Mouse (Mus musculus) midbrain, postnatal 0 days (tissue): ENCODE measurements at regions not wholly inside any gene's neighbourhood (a gene's known extent, or its start where the extent isn't known, plus 50 kb on each side); places are given as distances from the start of the nearest gene placed in this dataset.

Source experiments
- ATAC-seq: fragments of 200-750 bp; cut with Nextera tagmentation; 2 replicates; pipeline ENCODE4 v1.8.0; 2017; ENCODE audit warnings: moderate number of reproducible peaks, mild to moderate bottlenecking, moderate TSS enrichment, moderate library complexity; ENCODE audit not compliant: low FRiP score
- DNase-seq: peaks from one replicate; pipeline ENCODE4 v3.0.0-alpha.2; 2015; ENCODE audit warnings: low spot score
- H3K27ac ChIP-seq: fragments of 300-500 bp; sonication (generic); 2 replicates; pipeline ENCODE4 v1.5.1; 2014; ENCODE audit warnings: low read depth, mild to moderate bottlenecking, low read length, mixed read lengths
- H3K27me3 ChIP-seq: fragments of 300-500 bp; sonication (generic); 2 replicates; pipeline ENCODE4 v1.6.1; 2014; ENCODE audit warnings: low read length, control low read depth, mixed read lengths; ENCODE audit not compliant: insufficient read depth
- H3K36me3 ChIP-seq: fragments of 300-500 bp; sonication (generic); 2 replicates; pipeline ENCODE4 v1.6.1; 2014; ENCODE audit warnings: low read length, control low read depth, mixed read lengths; ENCODE audit not compliant: insufficient read depth
- H3K4me1 ChIP-seq: fragments of 300-500 bp; sonication (generic); 2 replicates; pipeline ENCODE4 v1.6.1; 2014; ENCODE audit warnings: mild to moderate bottlenecking, control low read depth, antibody characterized with exemption, low read length, mixed read lengths; ENCODE audit not compliant: insufficient read depth
- H3K4me2 ChIP-seq: fragments of 300-500 bp; sonication (generic); 2 replicates; pipeline ENCODE4 v1.6.1; 2014; ENCODE audit warnings: low read depth, mild to moderate bottlenecking, low read length, mixed read lengths; ENCODE audit not compliant: poor library complexity, severe bottlenecking
- H3K4me3 ChIP-seq: fragments of 300-500 bp; sonication (generic); 2 replicates; pipeline ENCODE4 v1.5.1; 2014; ENCODE audit warnings: low read depth, mild to moderate bottlenecking, low read length, moderate library complexity
- H3K9ac ChIP-seq: fragments of 300-500 bp; sonication (generic); replicated peaks from 2 replicates; pipeline ENCODE4 v1.6.1; 2014; ENCODE audit warnings: mild to moderate bottlenecking, low read length, moderate library complexity, mixed read lengths; ENCODE audit not compliant: poor library complexity, severe bottlenecking
- H3K9me3 ChIP-seq: fragments of 300-500 bp; sonication (generic); 2 replicates; pipeline ENCODE4 v1.6.1; 2016; ENCODE audit warnings: low read length, control low read depth
- CTCF ChIP-seq: IDR thresholded peaks from 2 replicates; pipeline ENCODE4 v1.5.1; 2016; ENCODE audit warnings: antibody characterized with exemption, mild to moderate bottlenecking
- WGBS: fragments of 180-500 bp; shearing (Covaris S2); extraction: QIAGEN DNeasy Blood & Tissue Kit; methylation state at CpG from one replicate; pipeline ENCODE4 v1.1.7; 2014; 5-methylcytosine and 5-hydroxymethylcytosine counted together

DNA sequence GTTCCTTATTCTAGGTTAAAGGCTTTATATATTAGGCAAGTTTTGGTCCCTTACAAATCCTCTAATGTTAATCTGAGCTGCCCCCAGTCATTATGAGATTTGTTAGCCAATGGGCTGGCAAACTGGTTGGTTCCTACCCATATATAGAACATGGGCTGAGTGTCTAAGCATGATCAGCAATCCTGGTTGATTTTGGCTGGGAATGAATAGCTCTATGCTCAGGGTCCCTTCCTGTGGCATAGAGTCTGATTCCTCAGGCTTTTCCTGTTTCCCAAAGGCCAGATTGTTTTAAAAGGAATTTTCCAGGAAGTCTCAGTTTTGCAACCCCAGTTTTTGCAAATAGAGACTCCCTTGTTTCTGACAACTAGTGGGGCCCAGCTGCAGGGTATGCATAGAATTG, 102.1 kb upstream of the 9330182O14Rik start:
- H3K9me3 ChIP-seq, result no peaks in the 10 kb centered on the region
- no peak overlapping the region for H3K9ac ChIP-seq
- no peak for ATAC-seq
- no peaks in the 10 kb centered on the region for H3K4me1 ChIP-seq
- H3K36me3 ChIP-seq, result no peaks in the 10 kb centered on the region
- no peak overlapping the region for H3K27ac ChIP-seq
- H3K4me2 ChIP-seq, result no peak overlapping the region
- no peak for DNase-seq
- H3K4me3 ChIP-seq, result no peak overlapping the region
- no peak for TF ChIP-seq CTCF
- H3K27me3 ChIP-seq, result no peaks in the 10 kb centered on the region

DNA sequence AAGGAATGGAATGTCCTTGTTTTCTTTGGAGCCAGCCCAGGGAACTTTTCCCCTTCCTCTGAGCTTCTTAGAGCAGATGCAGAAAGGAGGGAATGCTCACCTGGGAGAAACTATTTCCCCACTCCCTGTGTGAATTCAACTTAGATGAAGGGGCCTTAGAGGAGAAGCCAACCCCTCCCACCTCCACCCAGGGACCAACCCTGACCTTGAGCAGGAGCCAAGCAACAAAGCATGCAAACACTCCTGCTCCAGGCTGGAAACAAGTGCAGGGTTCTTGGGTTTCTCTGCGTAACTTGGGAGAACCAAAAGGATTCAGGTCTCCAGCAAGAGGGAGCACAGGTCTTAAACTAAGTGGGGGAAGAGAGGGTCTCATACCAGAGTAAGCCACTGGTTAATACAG, 98.0 kb upstream of the 9330182O14Rik start:
- 88% methylated on average over 1 of the region's 1 CpGs for WGBS
- Histone ChIP-seq H3K9me3 (no peaks in the 10 kb centered on the region), H3K4me3 (no peak overlapping the region), H3K9ac (no peak overlapping the region), H3K4me2 (no peak overlapping the region), H3K27me3 (no peaks in the 10 kb centered on the region), H3K36me3 (no peaks in the 10 kb centered on the region), H3K4me1 (no peaks in the 10 kb centered on the region), H3K27ac (no peak overlapping the region)
- ATAC-seq, result no peak
- DNase-seq, result no peak
- TF ChIP-seq CTCF, result no peak

GRCm38 (mm10) chr15:40037266-40037665, 96.9 kb upstream of the 9330182O14Rik start:
- WGBS, result 76% methylated on average over 7 of the region's 7 CpGs
- no peaks in the 10 kb centered on the region for H3K4me1 ChIP-seq
- no peak for DNase-seq
- no peaks in the 10 kb centered on the region for H3K27me3 ChIP-seq
- ATAC-seq, result no peak
- no peaks in the 10 kb centered on the region for H3K36me3 ChIP-seq
- H3K9ac ChIP-seq, result no peak overlapping the region
- H3K27ac ChIP-seq, result no peak overlapping the region
- H3K4me2 ChIP-seq, result no peak overlapping the region
- no peaks in the 10 kb centered on the region for H3K9me3 ChIP-seq
- no peak overlapping the region for H3K4me3 ChIP-seq
- TF ChIP-seq CTCF, result no peak

GRCm38 (mm10) chr15:40046219-40046618, 87.9 kb upstream of the 9330182O14Rik start:
- Histone ChIP-seq H3K36me3 (no peaks in the 10 kb centered on the region), H3K4me2 (no peak overlapping the region), H3K27me3 (no peaks in the 10 kb centered on the region), H3K4me1 (no peaks in the 10 kb centered on the region), H3K27ac (no peak overlapping the region), H3K9me3 (no peaks in the 10 kb centered on the region), H3K9ac (no peak overlapping the region), H3K4me3 (no peak overlapping the region)
- WGBS, result 51% methylated on average over 5 of the region's 5 CpGs
- ATAC-seq, result no peak
- TF ChIP-seq CTCF, result no peak
- no peak for DNase-seq

DNA sequence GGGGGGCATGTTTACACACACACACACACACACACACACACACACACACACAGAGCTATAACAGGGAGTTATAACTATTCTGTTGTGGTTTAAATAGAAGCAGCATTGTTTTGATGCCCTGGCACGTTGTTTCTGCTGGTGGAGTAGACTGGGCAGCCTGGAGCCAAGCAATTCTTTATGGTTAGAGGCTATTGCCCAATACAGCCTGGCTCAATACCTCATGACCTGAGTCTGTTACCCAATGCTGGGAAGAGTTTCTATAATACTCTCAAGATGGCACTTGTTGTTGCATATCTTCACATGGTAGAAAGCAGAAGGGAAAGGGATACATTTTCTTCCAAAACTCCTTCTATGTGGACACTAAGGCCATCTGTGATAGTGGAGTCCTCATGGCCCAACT, 87.1 kb upstream of the 9330182O14Rik start:
- Histone ChIP-seq H3K4me1 (no peaks in the 10 kb centered on the region), H3K4me3 (no peak overlapping the region), H3K4me2 (no peak overlapping the region), H3K9ac (no peak overlapping the region), H3K27me3 (no peaks in the 10 kb centered on the region), H3K36me3 (no peaks in the 10 kb centered on the region), H3K9me3 (no peaks in the 10 kb centered on the region), H3K27ac (no peak overlapping the region)
- ATAC-seq (no peak), DNase-seq (no peak)
- 73% methylated on average over 1 of the region's 1 CpGs for WGBS
- no peak for TF ChIP-seq CTCF

DNA sequence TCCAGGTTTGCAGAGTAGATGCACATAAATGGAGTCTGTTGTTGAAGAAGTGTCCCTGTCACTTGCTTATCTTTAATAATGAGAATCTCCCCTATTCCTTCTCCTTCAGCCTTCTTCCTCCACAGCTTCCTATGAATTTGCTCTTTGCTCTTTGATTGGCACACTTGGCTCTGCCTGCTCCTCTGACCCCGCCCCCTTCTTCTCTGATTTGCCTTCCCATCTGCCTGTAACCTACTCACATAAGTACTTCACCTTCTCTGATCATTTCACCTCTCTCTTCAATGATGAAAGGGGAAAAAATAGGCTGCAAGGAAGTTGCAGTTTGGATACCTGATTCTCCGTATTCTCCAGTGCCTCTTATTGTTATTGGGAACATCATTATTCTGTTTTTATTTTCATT, 66.1 kb upstream of the 9330182O14Rik start:
- TF ChIP-seq CTCF, result no peak
- ATAC-seq, result no peak
- no peaks in the 10 kb centered on the region for H3K36me3 ChIP-seq
- DNase-seq, result no peak
- H3K27ac ChIP-seq, result no peak overlapping the region
- H3K4me3 ChIP-seq, result no peak overlapping the region
- no peaks in the 10 kb centered on the region for H3K27me3 ChIP-seq
- WGBS, result 92% methylated on average over 2 of the region's 2 CpGs
- no peak overlapping the region for H3K4me2 ChIP-seq
- no peaks in the 10 kb centered on the region for H3K4me1 ChIP-seq
- no peak overlapping the region for H3K9ac ChIP-seq
- H3K9me3 ChIP-seq, result no peaks in the 10 kb centered on the region
